Mouse (Mus musculus): ENCODE measurements at regions not wholly inside any gene's neighbourhood (a gene's known extent, or its start where the extent isn't known, plus 50 kb on each side); places are given as distances from the start of the nearest gene placed in this dataset.
A peak's percentile ranks its signal among the peaks of the same experiment; 100 is the strongest.

- TF ChIP-seq IRF4 (IDR thresholded peaks at IDR 0.05; ENCODE audit: low read depth, low read length) (peak; percentile 6; the same call in 1 of the 2 replicates), RCOR1 (conservative IDR thresholded peaks at IDR 0.05; ENCODE audit: low read depth, low read length) (no peak), CTCF (conservative IDR thresholded peaks at IDR 0.05 in 1 of 2, IDR thresholded peaks at IDR 0.05 in 1 of 2; ENCODE audit: low read depth in 2 of 2, low read length in 2 of 2) (no peak), POLR2A (IDR thresholded peaks at IDR 0.05; ENCODE audit: low read depth, low read length) (no peak; the same call in 1 of the 2 replicates), ZKSCAN1 (IDR thresholded peaks at IDR 0.05; ENCODE audit: borderline replicate concordance, low read depth, low read length) (no peak), ZNF384 (IDR thresholded peaks at IDR 0.05; ENCODE audit: low read depth, low read length) (no peak), USF2 (conservative IDR thresholded peaks at IDR 0.05; ENCODE audit: low read depth, low read length) (no peak), BHLHE40 (IDR thresholded peaks at IDR 0.05; ENCODE audit: low read depth, low read length) (peak; percentile 2; the same call in 1 of the 2 replicates), NRF1 (IDR thresholded peaks at IDR 0.05; ENCODE audit: low read depth, low read length) (no peak)
Observed at GRCm38 (mm10) chr3:19429422-19430076, 198.9 kb downstream of the 1700064H15Rik start.
